Mouse (Mus musculus): ENCODE measurements around the gene Hmgcl. TPM values are rescaled to one million over a fixed set of nuclear protein-coding genes. Genes with fewer than 3 reads are reported as not detected.
"Not testable (repeated sequence)": the region's sequence is repeated elsewhere in the genome, so short reads cannot be mapped to it uniquely, and the experiment has no call there.

The Hmgcl gene
- polyA plus RNA-seq, 1 experiment: 79.9 TPM

DNA sequence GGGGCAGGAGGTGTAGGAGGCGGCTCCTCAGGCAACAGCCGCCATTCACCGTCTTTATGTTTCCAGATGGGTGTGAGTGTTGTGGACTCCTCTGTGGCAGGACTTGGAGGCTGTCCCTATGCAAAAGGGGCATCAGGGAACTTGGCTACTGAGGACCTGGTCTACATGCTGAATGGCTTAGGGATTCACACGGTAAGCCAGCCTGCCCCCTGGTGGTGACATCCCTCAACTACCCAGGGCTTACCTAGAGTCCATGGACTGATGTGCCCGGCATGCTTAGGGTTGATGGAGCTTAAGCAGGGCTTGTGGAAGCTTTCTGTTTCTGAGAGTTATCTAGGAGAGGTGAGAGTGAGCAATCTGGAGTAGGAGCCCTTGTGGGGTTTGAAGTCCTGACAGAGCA, 14.5 kb downstream of the Hmgcl start:
- no peak for DNase-seq (ENCODE audit: low spot score)

DNA sequence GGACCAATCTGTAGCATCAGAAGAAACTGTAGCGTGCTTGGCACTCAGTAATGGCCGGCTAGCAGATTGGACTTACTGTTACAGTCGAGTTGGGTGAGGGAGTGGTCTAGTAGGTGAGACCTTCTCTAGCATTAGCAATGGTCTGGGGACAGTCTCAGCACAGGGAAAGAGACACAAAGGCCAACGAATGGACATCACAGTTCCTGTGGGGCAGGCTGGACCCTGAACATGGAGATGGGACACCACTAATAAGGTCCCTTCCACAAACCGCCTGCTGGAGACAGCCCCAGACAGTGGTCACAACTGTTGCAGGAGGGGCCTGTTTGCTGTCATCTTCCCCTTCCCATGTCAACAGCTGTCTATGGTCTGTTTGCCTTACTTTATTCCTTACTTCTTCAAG, 15.5 kb downstream of the Hmgcl start:
- DNase-seq (ENCODE audit: low spot score): no peak

- no peak for DNase-seq (ENCODE audit: low spot score)
These were observed 15.9 kb downstream of the Hmgcl start for GRCm38 (mm10) chr4:135962198-135962597.

- no peak for DNase-seq (ENCODE audit: low spot score)
These were observed 16.7 kb downstream of the Hmgcl start for GRCm38 (mm10) chr4:135962946-135963345.

DNA sequence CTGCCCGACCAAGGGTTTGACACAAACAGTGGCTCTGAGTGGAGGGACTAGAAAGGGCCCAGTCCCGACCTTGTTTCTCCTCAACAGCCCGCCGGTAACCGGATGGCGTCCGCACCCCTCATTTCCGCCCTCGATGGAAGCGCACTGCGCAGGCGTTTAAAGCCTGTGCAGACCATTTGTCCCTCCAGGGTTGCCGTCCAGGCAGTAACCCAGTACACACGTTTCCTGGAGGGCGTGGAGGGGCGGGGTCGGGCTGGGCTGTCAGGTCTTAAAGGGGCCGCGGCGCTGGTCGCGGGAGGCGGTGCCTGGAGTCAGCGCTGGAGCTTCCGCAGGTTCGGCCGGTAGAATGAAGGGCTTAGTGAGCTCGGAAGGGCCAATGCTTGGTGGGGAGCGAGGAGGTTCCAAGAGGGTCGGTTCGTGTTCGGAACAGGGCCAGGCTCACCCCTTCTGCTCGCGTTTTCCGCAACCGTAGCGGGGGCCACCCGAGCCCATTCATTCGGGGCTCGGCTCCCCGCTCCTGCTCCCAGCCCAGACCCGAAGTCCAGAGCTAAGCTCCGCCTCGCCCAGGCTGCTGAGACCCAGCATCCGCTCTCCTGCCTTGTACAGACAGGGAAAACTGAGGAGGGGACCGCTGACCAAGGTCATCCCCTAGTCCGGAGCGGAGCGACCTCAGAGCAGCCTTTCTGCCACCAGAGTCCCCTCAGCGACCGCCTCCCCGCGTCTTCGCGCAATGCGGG, 17.4 kb downstream of the Hmgcl start, which contains the start of gene Gale:
Gene Gale (plus strand): TSS at position 271 of the 737 bp plus-strand sequence.
- peak; percentile 83 for DNase-seq (ENCODE audit: low spot score)

GRCm38 (mm10) chr4:135964426-135964825, 18.2 kb downstream of the Hmgcl start:
- DNase-seq (ENCODE audit: low spot score): peak; percentile 66

DNA sequence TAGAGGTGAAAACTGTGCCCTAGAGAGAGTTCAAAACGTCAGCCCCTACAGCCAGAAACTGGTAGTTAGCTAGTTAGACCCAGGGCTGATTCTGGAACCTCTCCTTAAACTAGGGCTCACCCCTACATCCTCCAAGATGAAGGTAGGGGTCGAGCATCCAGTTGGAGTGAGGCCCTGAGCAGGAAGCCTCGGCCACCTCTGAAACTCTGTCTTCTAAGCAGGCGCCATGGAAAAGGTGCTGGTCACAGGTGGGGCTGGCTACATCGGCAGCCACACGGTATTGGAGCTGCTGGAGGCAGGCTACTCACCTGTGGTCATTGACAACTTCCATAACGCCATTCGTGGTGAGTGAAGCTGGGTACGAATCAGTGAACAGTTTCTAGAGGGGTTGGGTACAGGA, 18.9 kb downstream of the Hmgcl start:
- DNase-seq (ENCODE audit: low spot score): no peak

DNA sequence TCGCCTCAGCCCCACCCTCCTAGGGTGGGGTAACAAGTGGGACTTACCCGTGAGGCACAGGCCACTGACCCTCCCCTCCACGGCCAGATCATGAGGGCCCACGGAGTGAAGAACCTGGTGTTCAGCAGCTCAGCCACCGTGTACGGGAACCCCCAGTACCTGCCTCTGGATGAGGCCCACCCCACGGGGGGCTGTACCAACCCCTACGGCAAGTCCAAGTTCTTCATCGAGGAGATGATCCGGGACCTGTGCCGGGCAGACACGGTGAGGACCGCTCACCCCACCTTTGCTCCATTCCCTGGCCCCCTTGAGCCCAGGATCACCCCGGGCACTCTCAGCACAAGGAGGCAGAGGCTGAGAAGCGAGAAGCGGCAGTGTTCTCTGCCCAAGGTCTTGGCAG, 20.0 kb downstream of the Hmgcl start:
- DNase-seq (ENCODE audit: low spot score): no peak

GRCm38 (mm10) chr4:135967086-135967760, 21.0 kb downstream of the Hmgcl start:
- no peak for DNase-seq (ENCODE audit: low spot score)

DNA sequence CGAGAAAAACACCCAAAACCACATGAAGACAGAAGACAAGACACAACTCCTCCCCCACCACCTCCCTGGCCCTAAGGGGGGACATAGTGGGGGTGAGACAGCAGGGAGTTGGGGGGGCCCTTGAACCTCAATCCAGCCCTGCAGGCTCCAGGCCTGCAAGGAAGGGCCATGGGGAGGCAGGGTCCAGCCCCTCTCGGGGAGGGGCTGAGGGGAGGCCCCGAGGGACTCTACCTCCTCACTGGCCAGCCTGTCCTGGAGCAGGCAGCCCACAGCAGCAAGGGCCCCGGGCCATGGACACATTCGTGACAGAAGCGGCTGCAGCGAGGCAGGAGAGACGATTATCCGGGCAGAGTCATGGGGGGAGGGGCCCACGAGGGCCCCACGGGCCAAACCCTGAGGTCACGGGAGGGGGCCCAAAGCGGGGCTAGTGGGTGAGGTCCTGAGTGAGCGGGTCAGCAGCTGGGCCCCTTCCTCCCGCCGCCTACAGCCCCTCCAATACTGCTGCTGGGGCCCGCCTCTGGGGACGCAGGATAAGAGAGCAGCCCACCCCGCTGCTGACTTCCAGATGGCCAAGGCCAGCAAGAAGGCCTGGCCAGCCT, 22.1 kb downstream of the Hmgcl start:
- no peak for DNase-seq (ENCODE audit: low spot score)

DNA sequence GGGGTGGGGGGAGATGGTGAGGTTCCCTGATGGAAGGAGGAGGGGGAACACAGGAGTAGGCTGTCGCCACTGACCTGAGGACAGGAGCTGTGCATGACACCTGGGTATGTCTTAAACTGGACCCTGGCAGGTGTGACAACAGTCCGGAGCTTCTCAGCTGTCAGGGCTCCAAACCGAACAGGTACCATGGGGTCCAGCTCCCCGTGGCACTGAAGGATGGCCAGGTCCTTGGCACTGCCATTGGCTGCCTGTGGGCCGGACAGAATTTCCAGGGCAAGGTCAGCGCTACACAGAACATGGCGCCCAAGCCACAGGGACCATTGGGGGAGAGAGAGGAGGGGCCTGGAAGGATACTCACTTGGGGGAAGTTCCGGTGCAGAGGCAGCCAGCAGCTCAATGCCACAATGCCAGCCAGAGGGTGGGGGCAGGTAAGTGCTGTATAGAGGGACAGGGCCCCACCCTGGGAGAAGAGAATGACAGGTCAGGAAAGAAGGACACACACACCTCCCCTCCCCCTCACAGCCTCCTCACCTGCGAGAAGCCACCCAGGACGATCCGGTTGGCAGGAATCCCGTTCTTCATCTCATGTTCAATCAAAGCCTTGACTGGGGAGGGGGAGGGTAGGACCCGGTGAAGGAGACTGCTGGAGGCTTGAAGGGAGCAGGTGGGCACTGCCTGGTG, 23.0 kb downstream of the Hmgcl start:
- no peak for DNase-seq (ENCODE audit: low spot score)

- no peak for DNase-seq (ENCODE audit: low spot score)
These were observed 24.3 kb downstream of the Hmgcl start for GRCm38 (mm10) chr4:135970585-135970984.

DNA sequence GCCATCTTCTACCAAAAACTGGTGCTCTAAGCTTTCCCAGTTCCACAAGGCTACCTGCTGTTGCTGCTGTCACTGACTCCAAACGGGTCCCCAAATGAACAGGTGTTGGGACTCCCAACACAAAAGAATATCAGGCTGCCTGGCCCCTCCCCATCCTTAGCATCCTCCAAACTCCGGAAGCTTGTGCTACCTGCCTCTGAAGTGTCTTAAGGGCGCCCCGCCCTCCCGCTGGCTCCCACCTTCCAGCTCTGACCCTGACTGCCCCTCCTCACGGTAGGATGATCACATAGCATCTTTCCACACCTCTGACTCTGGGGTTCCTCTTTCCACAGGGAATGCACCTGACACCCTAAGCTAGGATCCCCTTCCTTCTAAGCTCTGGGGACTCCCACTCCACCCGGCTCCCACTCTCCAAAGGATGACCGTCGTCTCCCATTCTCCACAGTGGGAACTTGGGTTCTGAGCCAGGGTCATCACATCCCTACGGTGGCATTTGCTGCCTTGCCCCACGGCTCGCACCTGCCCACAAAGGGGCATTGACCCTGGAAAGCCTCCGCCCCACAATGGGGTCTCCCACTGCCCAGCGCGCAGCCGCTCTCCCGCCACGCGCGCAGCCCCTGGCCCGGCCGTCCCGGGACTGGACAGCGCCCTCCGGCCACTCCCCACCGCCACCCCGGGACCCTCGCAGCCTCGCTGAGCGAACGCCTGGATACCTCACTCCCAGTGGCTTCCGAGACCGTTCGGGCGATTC, 25.7 kb downstream of the Hmgcl start:
- no peak for DNase-seq (ENCODE audit: low spot score)

- peak; percentile 82 for DNase-seq (ENCODE audit: low spot score)
These were observed 26.3 kb downstream of the Hmgcl start, which contains the start of gene Lypla2 for GRCm38 (mm10) chr4:135972556-135972906. Gene Lypla2, minus strand, starts transcription at chr4:135972626.

- DNase-seq (ENCODE audit: low spot score): no peak
These were observed 26.9 kb downstream of the Hmgcl start for GRCm38 (mm10) chr4:135972911-135973811.

- no peak for DNase-seq (ENCODE audit: low spot score)
These were observed 29.9 kb downstream of the Hmgcl start for GRCm38 (mm10) chr4:135976146-135976545.

- DNase-seq (ENCODE audit: low spot score): not testable (repeated sequence)
These were observed 34.0 kb downstream of the Hmgcl start for GRCm38 (mm10) chr4:135980223-135980622.

- DNase-seq (ENCODE audit: low spot score): no peak
These were observed 35.3 kb downstream of the Hmgcl start for GRCm38 (mm10) chr4:135981524-135982063.

- DNase-seq (ENCODE audit: low spot score): no peak
These were observed 38.3 kb downstream of the Hmgcl start for GRCm38 (mm10) chr4:135984556-135984955.

GRCm38 (mm10) chr4:135985193-135985592, 38.9 kb downstream of the Hmgcl start:
- no peak for DNase-seq (ENCODE audit: low spot score)
